Mouse (Mus musculus) CH12F3 (cell line): ENCODE data around the gene Cryl1.

Experiments
- in situ Hi-C: fragments of 300-500 bp; cut with MboI; formaldehyde crosslinking; loops from 2 replicates; pipeline ENCODE4 v1.14.3; 2020; ENCODE audit warnings: low sequenced_read_pairs

Cryl1 gene

DNA sequence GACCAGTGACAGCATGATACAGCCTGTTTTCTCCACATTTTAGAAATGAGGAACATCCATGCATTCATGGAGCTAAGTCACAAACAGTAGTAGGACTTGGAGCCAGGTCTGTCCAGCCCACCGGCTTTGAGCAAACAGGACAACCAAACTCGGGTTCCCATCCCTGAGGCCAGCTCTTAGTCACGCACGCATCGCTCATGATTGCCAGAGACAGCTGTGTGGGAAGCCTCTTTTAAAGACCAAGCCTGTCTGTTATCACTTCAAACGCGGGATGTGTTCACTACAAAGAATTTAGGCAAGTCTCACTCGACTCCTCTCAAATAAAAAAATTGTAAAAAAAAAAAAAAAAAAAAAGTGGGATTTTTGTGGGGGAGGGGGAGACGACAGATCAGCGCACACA, 67.2 kb downstream of the Cryl1 start:
- in situ Hi-C loops, result loop anchor here (25.0 kb wide), 1 partner anchor 219 kb away; the partner anchor contains the start of genes Gjb2 and Gm4491

GRCm38 (mm10) chr14:57329600-57329999, 68.7 kb downstream of the Cryl1 start:
- in situ Hi-C loops, result loop anchor here (25.0 kb wide), 1 partner anchor 217 kb away; the partner anchor contains the start of genes Gjb2 and Gm4491

GRCm38 (mm10) chr14:57326771-57327170, 71.6 kb downstream of the Cryl1 start:
- in situ Hi-C loops, result loop anchor here (25.0 kb wide), 1 partner anchor 214 kb away; the partner anchor contains the start of genes Gjb2 and Gm4491

DNA sequence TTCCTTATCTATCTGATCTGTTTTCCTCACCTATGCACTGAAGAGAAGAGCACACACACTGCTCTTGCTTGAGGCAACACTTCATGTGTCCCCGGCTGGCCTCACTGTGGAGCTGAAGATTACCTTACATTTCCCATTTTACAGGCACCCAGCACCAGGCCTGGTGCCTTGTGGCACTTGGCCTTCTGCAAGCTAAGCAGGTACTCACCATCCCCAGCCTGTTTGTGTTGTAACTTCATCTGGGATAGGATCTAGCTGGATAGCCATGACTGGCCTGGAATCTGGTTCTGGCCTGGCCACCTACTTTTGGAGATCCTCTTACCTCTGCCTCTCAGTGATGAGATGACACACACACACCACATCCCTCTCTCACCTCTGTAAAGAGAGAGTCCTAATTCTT, 79.5 kb downstream of the Cryl1 start:
- in situ Hi-C loops, result no loop called here

- in situ Hi-C loops, result no loop called here
These were observed 81.4 kb downstream of the Cryl1 start for GRCm38 (mm10) chr14:57316662-57317600.

- in situ Hi-C loops, result no loop called here
These were observed 82.4 kb downstream of the Cryl1 start for GRCm38 (mm10) chr14:57315976-57316375.

DNA sequence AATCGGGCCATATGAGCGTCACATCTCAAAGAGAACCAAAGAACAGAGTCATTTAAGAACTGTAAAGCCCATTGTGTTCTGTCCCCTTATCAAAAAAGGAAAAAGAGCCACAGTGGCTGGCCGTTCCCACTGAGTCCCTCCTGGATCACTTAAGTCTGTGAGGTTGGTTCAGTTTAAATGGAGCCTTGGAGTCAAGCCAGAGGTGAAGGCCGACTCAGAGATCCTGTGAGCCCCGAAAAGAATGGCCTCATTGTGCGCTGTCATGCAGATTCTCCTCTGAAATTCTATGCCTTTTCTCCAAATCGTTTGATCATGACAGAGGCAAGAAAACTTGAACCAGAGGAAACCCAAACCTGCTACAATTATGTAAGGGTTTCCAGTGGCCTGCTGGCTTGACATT, 82.8 kb downstream of the Cryl1 start:
- in situ Hi-C loops, result no loop called here

GRCm38 (mm10) chr14:57301600-57302230, 96.6 kb downstream of the Cryl1 start:
- in situ Hi-C loops, result no loop called here

DNA sequence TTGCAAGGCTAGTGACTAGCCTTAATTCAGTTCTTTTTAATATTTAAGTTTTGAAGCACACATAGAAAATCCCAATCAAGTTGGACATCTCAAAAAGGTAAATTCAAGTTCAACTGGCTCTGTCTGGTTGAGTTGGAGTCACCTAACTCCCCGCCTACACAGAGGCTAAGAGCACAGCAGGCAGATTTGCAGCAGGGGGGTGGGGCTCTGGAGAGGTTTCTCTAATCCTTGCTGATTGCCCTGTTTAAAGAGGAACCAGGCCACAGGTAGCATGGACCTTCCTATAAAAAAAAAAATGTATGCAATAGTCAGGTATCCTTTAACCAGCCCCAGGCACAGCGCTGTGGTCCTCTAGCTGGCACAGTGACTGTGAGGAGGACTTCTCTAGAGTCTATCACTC, 97.8 kb downstream of the Cryl1 start:
- in situ Hi-C loops, result no loop called here

DNA sequence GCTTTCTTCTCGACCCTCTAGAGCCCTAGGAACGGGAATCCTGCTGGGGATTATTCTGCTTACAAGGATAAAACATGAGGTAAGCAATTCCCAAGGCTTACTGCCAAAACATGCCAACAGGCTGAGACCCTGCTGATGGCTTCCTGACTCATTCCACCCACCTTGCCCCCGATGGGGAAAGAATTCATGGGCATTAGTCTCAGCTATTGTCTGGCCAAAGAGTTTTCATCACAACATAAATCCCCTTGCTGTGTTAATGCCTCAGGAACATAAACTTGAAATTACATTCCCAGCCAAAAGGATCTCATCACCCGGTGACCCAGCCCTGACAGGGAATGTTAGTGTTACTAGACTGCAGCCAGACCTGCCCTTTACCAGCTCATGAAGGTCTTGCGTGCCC, 100.7 kb downstream of the Cryl1 start:
- in situ Hi-C loops, result no loop called here

- in situ Hi-C loops, result no loop called here
These were observed 106.9 kb downstream of the Cryl1 start for GRCm38 (mm10) chr14:57291399-57291942.

GRCm38 (mm10) chr14:57289105-57289504, 109.2 kb downstream of the Cryl1 start:
- in situ Hi-C loops, result no loop called here

DNA sequence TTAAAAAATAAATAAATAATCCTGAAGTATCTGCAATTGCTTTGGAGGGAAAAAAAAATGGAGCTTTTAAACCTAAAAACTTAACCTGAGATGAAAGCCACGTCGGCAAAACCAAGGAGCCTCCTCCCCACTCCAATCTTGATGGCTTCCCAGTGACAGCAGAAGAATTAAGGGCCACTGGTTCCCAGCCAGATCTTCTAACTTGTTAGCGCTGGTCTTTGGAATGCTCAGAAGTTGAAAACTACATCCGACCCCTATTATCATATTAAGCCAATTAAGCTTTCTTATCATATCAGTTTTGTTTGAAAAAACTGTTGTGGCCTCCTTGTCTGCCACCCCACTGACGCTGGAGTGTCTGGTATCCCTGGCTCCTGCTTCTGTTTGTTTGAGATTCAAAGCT, 114.5 kb downstream of the Cryl1 start:
- in situ Hi-C loops, result no loop called here

GRCm38 (mm10) chr14:57282591-57282990, 115.7 kb downstream of the Cryl1 start:
- in situ Hi-C loops, result no loop called here

DNA sequence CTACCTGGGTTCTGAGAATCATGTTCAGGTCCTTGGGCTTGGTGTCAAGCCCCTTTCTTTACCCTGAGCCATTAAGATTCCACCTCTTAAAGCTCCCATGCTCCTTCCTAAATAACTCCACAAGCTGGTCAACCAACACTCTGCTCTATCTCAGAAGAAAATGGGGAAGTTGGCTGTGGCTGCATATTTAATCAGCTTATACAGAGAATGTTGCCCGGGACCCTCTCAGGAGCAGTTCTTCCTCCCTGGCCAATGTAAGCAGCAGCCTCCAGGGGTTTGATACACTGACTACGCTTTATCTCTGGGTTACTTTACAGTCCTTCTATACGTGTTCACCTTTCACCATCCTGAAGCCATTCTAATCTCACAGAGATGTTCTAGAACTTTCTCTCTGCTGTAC, 117.5 kb downstream of the Cryl1 start:
- in situ Hi-C loops, result no loop called here

DNA sequence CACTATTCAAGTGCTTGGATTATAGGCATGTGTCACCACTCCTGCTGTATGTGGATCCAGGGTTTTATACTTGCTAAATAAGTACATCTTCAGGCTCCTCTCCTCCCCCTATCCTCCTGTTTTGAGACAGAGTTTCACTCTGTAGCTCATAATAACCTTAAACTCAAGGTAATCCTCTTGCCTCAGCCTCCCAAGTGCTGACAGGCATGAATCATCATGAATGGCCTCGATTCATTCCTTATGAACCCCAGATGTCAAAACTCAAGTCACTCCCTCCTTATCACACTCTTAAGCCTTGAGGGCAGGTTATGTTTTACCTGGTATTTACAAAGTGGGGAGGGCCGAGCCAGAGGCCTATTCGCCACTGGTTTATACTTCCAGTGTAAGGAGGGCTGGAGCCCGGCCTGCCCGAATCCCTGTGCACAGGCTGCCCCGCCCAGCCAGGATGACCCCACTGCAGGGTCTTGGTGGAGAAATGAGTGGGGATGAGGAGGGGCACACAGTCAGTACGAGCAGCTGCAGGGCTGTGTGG, 121.8 kb downstream of the Cryl1 start:
- in situ Hi-C loops, result no loop called here

DNA sequence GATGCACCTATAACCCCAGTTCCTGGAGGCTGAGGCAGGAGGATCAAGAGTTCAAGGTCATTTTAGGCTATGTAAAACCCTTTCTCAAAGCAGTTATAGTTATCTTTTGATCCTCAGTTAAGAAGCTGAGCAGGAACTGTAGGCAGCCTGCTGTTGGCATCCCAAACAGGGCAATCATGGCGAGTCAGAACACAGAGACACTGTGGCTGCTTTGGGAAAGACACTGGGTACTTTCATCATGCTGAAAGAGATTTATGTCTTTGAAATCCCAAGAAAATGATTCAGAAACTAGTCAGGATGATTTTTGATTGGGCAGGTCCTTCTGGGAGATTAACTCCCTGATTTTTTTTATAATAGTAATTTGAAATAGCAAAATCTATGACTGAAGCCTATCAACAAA, 126.0 kb downstream of the Cryl1 start:
- in situ Hi-C loops, result no loop called here

DNA sequence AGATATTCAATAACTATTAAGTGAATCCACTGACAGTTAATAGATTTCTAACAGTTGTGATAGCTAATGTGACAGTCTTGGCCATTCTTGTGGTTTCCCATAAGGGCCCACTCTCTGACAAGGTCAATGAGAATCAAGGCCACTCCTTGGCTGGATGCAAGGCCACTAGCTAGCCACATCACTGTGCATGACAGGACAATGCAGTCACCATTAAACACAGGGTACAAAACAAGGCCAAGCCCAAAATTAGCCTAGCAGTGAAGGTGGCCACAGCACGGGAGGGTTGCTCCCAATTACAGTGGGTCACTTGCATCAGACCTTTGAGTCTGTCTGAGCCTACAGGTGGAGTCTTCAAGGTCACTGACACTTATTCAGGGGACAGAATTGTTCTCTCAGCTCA, 126.5 kb downstream of the Cryl1 start:
- in situ Hi-C loops, result no loop called here

DNA sequence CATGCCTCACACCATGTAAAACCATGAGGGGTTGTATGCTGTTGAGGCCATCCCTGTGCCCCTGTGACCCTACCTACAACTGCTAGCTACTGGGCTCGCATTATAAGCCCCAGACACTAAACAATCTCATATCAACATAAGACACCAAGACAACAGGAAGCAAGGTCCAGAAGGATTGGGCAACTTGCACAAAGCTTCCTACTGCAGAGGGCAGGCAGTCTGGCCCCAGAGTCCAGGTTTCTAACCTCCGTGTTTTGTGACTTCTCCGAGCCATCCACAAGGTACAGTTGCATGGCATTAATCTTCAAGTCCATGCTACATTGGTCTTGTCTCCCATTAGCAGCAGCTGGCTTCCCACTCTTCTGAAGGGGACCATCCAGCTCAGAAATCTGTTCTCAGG, 129.4 kb downstream of the Cryl1 start:
- in situ Hi-C loops, result no loop called here

GRCm38 (mm10) chr14:57268344-57268743, 130.0 kb downstream of the Cryl1 start:
- in situ Hi-C loops, result no loop called here

GRCm38 (mm10) chr14:57263943-57264342, 134.4 kb downstream of the Cryl1 start:
- in situ Hi-C loops, result no loop called here
